Mouse (Mus musculus): ENCODE measurements around the gene Akp3.

- TF ChIP-seq CTCF (IDR thresholded peaks at IDR 0.05; ENCODE audit: low read depth, low read length) (no peak), EP300 (IDR thresholded peaks at IDR 0.05; ENCODE audit: insufficient read depth, low read depth, low read length) (no peak), POLR2A (IDR thresholded peaks at IDR 0.05; ENCODE audit: insufficient read depth, low read length) (no peak)
Observed at GRCm38 (mm10) chr1:87101411-87101810, 23.4 kb upstream of the Akp3 start, which contains the start of gene Alpi.
